ENCODE assay signal across 11 mouse cellular contexts in the genomic region with DNA sequence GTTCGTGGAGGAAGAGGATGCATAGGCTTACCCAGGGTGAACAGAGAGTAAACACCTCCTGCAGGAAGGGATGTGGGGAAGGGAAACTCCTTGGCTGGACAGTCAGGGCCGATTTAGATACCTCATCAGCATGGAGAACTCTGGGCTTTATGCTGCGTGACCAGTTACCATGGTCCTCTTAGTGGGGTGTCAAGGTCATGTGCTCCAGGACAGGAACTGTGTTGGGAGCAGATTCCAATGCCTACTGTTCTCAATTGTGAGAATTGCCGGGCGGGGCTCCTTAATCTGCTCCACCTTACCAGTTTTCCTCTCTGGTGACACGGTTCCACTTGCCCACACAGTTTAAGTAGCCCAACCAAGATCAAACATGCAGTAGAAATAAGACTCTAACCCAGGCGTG.
"Had no signal": no experiment of that assay in that cellular context is flagged by ENCODE, and none has a peak within 500 bp of the region (broad histone marks: within the 10 kb centered on the region; RNA-seq: fewer than 3 reads in every experiment).

No protein-coding gene starts in this region.

- DNase-seq: kidney, postnatal 25 days; left cerebral cortex, postnatal 4 days; lung, adult 18-20 months; right cerebral cortex, postnatal 14 days; thymus, adult 2 months; thymus, postnatal 25 days had no signal

- H3K4me3 ChIP-seq: limb, embryonic 13.5 days; midbrain, embryonic 12.5 days; stomach, embryonic 15.5 days had no signal

- H3K9ac ChIP-seq: limb, embryonic 13.5 days; liver, embryonic 14.5 days; midbrain, embryonic 12.5 days; stomach, embryonic 15.5 days had no signal

- H3K36me3 ChIP-seq: midbrain, embryonic 12.5 days; stomach, embryonic 15.5 days had no signal

- H3K27me3 ChIP-seq: limb, embryonic 13.5 days; midbrain, embryonic 12.5 days; stomach, embryonic 15.5 days had no signal

- H3K4me1 ChIP-seq: midbrain, embryonic 12.5 days had no signal

- H3K4me2 ChIP-seq: limb, embryonic 13.5 days; midbrain, embryonic 12.5 days; stomach, embryonic 15.5 days had no signal

- H3K9me3 ChIP-seq: stomach, embryonic 15.5 days had no signal

- ATAC-seq: midbrain, embryonic 16.5 days had no signal

- H3K27ac ChIP-seq: limb, embryonic 13.5 days; liver, embryonic 14.5 days; midbrain, embryonic 12.5 days; stomach, embryonic 15.5 days had no signal
